Mouse (Mus musculus): ENCODE measurements at regions not wholly inside any gene's neighbourhood (a gene's known extent, or its start where the extent isn't known, plus 50 kb on each side); places are given as distances from the start of the nearest gene placed in this dataset.
"Not testable (repeated sequence)": the region's sequence is repeated elsewhere in the genome, so short reads cannot be mapped to it uniquely, and the experiment has no call there.

DNA sequence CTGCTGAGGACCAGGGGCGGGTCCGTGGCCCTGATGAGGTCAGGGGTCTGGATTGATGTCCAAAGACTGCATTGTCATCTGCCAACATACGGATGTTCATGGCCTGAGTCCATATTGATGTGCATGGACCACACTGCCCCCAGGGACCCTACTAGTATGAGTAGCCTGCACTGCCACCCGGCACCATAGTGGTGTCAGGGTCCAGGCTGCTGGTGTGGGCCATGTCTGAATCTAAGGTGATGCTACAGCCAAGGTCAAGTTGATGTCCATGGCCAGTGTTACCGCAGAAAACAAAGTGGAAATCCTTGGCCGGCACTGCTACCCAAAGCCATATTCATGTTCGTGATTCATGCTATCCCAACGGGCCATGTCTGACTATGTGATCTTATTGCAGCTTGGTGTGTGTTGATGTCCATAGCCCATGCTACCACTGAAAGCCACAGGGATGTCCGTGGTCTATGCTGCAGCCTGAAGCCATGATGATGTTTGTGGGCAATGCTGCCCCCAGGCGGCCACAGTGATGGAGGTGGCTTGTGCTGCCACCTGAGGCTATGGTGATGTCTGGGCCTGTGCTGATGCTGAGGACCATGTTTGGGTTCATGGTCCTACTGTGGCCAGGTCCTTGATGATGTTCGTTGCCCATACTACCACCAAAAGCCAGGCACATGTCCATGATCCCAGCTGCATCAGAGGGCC lies 130.5 kb downstream of the Iqub start:
- DNase-seq, result no peak

DNA sequence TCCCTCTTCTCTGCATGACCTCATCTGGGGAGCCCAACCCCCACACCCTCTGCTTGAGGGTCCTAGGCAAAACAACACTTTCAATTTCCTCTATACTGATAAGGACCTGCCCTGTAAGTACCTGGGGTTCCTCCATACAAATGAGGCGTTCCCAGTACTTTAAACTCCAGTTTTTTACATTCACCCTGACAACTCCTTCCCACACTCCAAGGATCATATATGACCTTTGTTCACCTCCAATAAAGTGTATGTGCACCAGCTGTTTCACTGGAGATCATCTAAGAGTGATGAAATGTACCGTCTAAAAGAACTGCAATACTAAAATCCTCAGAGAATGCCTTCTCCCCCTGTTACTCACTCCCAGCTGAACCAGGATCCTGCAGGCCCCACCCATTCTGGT lies 135.0 kb downstream of the Iqub start:
- DNase-seq, result no peak

DNA sequence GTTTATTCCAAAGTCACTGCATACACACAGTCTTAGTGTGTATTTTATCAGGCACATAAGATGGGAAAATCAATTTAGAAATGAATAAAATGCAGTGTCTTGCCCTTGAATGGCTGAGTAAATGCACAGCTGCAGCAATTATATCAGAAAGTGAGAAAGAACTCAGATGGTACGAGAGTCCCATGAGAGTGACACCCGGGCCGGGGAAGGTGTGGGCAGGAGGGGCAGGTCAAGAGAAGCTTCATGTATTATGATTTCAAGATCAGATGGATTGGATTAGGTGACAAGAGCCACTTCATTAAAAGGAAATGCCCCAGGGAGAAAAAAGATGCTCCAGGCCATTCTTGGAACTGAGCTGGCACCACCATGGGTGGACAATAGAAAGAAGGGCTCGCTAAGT lies 138.1 kb downstream of the Iqub start:
- DNase-seq, result no peak

DNA sequence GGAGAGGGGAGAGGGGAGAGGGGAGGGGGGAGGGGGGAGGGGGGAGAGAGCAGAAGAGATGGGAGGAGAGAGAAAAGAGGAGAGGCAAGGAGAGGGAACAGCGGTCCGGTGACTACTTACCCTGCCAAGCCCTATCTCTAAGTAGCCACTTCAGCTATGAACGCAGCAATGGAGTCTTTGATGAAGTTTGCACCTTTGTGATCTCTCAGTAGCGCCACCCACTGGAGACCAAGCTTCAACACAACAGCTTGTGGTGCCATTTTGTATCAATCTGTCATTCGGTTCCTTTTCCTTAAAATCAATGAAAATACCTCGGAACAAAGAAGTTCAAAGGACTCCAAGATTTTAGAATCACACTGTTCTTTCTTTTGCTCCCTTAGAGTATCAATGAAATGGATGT lies 141.7 kb downstream of the Iqub start:
- no peak for DNase-seq

DNA sequence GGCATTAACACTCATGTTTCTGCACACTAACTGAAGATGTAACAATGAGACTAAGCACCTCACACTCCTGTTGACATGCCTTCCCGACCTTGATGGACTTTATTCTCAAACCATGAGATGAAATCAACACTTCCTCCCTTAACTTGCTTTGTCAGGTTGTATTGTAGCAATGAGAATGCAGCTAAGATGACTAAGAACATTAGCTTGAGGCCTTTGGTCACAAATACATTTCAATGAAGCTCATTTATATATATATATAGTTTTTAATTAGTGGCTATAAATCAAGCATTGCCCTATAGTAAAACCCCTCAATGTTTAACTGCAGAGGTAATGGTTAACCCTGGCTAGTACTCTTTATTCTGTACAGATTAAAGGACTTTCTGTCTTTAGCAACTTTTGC lies 143.2 kb downstream of the Iqub start:
- DNase-seq, result no peak

DNA sequence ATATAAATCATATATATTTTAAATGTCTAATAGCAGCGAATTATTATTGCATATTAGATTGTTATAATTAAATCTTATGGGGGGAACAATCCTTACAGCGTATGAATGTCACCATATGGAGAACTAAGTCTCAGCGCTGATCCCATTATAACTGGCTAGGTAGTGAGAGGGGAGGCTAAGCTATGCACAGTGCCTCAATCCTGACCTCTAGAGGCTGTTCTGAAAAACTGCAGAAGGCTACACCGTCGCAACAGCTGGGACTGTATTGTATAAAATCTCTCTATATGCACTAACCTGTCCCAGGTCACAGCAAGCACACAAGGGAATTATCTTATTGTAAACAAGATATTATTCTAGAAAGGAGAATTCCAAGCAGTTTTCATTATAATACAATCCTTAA lies 164.0 kb downstream of the Iqub start:
- peak; percentile 3 to 13 for DNase-seq

DNA sequence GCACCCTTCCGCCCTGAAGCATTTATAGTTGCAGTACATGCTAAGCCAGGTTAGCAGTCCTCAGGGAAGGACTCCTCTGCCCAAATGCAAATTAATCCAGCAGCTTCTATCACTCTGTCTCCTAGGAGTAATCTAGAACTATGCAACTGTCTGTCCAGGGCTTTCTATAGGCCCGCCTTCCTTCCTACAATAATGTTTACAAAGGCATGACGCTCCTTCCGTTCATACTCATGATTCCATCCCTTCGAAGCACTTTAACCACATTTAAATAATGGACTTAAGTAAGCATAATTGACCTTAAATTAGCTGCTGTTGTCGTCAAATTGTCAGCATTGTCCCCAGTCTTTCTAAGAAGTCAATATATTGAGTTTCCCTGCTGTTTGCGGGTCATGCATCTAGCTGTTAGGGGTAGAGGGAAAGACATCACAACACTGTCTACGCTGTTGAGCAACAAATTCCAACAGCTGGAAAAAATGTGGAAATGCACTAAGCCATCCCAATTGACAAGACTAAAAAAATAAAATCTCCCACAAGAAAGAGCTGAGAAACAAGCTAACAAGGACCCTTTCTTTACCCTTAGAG lies 166.3 kb downstream of the Iqub start:
- DNase-seq, result no peak

DNA sequence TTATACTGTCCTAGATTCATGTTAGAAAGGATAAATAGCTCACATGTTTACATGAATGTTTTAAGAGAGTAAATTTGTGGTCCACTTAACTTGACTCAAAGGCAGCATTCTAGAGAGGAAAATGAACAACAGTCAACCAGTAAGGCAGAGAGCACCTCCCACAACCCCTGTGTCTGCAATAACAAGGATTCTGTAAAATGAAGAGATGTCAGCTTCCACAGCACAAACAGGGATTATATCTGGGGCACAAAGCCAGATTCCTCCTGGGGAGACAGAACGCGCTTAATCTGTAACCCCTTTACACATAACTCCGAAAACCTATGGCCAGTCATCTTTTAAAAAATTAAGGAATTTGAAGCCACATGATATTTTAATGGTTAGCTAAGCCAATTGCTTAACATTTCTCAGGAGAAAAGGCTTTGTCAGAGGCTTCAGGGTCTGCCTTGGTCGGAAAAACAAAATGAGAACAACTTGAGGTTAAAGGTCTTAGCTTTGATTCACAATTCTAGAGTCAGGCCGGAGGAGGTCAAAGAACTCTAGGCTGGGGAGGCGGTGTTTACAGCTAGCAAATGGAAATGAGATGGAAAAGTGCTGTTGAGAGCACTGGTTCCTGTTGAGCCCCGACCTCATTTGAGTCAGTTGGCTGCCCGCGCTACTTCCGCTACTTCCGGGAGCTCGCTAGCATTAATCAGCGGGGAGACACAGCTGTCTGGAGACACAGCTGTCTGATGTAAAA lies 167.0 kb downstream of the Iqub start:
- peak; percentile 7 for DNase-seq

DNA sequence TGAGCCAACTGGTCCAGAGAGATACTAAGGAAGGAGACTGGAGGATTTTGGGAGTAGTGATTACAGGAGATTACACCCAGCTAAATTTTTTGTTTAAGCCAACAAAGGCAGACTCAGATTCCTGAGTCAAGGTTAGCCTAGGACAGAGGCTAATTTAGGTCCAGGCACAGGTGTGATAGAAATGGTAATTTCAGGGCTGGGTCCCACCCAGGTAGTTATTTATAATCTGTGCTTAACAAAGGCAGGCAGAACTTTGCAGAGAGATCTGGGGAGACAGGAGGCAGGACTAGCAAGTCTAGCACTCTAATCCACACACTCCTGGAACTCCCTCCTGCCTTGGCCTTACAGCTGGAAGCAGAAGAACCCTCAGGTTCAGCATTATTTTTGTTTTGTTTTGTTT lies 172.4 kb downstream of the Iqub start:
- DNase-seq, result no peak

DNA sequence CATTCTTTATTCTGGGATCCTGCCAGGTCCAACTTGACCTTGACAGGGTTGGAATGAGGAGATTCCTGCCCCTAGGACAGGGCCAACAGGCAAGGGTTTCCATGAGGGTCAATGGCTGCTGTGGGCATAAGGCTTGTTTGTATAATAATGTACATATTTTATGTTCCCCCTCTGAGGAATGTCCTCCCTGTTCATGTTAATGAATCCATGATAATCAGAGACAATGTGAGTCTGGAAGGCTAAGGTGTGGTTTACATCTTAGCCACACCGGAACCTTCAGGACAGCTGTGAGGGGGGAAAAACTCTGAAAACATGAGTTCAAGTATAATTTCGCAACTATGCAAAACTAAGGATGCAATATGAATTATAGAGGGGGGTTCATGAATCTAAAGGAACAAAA lies 172.8 kb downstream of the Iqub start:
- no peak for DNase-seq

DNA sequence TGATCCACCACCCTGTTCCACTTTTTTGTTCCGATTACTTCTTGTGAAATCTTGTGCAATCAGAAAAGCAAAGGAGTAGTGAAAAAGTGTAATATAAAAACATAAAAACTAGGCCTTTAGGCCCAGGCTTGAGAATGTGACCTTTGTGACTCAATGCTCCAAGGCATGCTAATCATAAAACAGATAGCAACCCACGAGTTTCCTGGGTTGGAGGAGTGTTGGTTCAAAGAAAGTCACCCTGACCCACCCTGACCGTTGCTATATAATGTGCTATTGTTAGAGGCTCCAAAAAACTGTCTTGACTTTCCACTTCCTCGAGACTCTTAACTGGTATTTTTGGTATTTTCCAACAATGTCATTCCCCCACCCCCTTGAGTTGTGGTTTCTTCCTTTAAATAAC lies 172.2 kb upstream of the Slc13a1 start:
- not testable (repeated sequence) for DNase-seq

DNA sequence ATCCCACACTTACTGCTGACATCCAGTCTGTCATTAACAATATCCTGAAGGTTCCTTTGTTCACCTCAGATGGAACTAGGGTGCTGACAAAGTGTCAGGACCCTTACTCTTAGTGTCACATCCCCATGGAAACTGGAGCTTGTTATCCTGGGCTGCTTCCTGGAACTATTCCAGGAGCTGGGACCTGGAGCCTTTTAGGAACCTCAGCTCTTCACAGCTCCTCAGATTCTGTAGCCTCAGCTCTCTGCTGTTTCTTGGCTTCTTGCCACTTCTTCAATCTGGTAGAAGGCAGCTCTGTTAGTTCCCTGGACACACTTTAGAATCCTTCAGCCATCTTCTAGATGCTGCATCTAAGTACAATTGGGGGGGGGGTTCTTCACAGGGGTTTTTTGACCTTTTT lies 157.3 kb upstream of the Slc13a1 start:
- no peak for DNase-seq

DNA sequence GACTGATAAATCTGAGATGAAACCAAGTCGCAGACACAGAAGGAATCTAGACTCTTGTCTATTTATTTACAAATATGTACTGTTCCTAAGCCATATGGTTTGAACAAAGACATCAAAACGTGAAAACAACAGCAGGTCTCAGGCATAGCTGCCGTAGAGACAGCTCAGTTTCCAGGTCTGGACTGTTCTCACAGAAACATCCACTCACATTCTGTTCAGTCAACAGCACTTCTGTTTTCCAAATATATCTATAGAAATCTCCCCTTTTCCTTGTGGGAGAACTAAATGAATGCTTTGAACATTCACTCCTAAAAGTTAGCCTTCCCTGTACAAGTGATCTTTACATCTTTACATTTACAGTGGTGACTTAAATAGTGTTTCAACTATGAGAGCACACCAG lies 156.8 kb upstream of the Slc13a1 start:
- DNase-seq, result no peak

DNA sequence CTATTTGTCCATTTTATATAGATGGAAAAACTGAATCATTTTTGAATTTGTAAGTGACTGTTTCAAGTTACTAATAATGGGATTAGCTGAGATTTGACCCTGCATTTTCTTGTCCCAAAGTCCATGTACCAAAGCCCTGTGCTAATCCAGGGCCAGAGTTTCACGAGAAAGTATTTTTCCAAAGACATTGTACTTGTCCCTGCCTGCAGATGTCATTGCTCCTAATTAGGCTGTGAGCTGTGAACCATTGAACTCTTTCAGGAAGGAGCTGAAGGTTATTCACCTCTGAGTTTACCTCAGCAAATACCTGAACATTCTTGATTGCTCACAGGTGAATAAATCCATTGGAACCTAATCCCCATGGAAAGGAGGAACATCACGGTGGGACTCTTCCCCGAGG lies 154.5 kb upstream of the Slc13a1 start:
- DNase-seq, result no peak

DNA sequence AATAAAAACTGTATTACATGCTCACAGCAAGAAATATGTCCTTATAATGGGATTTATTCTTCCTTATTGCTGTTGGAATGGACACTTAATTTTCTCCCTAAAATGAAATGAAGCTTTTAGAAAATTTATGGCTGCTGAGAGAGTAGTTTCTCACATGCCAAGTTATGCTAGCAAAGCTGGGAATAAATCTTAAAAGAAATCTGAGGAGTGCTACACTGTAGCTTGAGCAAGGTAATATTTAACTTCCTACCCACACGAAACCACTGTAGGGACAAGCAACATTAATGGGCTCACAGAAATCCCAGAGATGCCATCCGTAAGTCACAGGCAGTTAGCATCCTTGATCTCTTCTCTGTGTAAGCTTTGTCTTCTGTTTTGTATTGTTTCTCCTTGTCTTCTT lies 151.0 kb upstream of the Slc13a1 start:
- DNase-seq, result no peak

DNA sequence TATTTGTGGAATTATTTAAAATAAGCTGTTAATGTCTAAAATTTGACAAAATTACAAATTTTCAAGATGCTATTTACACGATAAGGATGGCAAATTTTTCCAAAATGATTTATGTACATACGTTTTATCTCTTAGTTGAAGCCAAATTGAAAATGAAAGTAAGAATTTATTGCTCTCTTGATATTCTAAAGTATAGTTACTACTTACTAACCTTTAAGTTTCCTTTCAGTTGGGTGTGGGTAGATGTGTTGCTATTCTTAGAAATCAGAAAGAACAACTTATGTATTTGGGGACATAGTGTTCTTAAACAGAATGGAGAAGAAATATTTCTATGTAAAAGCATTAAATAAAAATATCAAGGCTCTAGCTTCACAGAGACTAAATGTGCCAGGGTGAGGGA lies 142.8 kb upstream of the Slc13a1 start:
- DNase-seq, result no peak

DNA sequence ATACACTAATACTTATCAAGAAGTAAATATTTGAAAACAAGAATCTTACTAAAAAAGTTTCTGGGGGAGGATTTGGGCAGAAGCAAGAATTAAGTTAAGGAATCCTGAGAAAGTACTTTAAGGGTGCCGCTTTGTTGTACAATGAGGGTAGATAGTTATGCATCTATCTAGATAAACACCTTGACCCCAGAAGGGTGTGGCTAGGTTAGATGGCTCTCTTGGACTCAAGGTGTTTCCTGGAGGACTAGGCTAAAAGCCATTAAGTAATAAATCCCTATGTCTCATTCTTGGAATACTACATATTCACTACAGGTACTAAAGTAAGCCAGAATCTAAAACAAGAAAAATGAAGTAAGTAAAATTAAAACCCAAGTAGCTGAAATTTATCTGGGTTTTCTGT lies 141.9 kb upstream of the Slc13a1 start:
- no peak for DNase-seq

DNA sequence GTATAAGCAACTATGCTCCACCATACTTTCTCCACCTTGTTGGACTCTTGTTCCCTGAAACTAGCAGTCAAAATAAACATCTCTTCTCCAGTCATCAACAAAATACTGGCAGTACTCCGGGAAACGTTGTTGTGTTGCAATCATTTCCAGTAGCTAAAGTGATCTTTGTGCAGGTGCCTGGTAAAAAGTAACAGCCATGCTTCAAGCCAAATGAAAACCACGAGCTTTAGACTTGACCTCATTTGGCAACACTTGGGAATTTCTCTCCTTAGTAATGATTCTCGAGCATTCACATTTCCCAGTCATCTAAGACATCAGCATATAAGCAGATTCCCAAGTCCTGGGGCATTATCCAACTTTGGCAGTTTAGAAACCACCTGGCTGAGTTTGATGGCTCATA lies 133.8 kb upstream of the Slc13a1 start:
- DNase-seq, result no peak

DNA sequence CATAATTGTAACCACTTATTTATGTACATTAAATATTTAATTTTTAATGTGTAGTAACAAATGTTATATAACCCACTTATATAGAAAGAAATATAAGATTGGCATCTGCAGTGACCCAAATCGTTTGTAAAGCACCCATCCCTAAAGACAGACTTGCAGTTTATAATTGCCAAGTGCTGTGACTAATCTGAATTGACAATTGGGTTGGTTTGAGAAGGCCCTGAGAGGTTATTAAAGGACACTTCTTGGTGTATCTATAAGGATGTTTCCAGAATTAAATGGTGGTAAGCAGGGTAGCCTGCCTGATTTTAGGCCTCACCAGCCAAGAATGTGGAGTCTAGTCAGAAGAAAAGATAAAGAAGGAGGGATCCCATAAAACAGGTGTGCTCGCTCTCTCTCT lies 133.3 kb upstream of the Slc13a1 start:
- DNase-seq, result no peak

DNA sequence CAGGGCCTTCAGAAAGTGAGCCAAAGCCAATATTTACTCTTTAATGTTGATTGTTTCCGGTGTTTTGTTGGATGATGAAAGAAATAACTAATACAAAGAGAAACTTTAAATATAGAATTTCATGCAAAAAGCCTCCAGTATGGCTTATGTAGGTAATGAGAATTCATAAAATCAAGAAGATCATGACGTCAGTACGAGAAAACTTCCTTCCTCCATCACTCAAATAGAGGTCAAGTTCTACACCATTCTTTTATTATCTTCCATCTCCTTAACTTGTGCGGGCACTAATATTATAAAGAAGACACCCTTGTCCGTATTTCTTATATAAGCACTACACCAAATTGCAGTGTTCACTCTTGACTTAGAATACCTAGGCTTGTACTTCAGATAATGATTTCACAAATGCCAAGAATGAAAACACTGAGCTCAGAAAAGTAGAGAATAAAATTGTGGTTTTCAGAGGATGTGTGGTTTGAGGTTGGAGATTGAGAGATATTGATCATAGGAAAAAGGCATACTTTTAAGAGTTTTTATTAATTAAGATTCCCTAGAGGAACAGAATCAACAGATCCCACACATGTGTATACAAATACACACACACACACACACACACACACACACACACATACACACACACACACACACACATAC lies 130.8 kb upstream of the Slc13a1 start:
- DNase-seq, result no peak

DNA sequence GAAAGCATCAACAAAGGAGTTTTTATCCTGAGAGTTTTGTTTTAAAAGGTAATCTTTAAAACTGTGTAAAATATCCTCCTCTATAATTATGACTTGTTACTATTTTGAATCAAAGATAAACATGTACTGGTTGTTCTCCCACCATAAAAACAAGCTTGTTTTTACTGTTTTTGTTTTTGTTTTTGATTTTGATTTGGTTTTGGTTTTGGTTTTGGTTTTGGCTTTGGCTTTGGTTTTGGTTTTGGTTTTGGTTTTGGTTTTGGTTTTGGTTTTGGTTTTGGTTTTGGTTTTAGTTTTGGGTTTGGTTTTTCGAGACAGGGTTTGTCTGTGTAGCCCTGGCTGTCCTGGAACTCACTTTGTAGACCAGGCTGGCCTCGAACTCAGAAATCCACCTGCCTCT lies 120.9 kb upstream of the Slc13a1 start:
- not testable (repeated sequence) for DNase-seq

DNA sequence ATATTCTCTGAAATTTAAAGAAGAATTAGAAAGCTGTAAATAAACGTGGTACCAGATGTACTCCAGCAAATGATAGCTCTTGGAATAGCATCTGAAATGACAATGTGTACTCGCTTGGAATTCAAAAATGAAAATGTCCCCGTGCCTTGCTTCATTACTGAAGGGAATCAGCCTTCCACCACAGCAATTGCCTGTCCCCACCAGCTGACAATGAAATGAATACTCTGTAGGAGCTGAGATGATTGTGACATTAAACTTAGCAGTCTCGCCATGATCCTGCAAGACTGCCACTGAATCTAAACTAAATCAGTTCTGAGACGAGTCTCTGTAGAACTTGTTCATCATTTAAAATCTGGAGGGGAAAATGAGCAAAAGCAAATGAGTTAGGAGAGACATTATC lies 104.9 kb upstream of the Slc13a1 start:
- DNase-seq, result no peak

DNA sequence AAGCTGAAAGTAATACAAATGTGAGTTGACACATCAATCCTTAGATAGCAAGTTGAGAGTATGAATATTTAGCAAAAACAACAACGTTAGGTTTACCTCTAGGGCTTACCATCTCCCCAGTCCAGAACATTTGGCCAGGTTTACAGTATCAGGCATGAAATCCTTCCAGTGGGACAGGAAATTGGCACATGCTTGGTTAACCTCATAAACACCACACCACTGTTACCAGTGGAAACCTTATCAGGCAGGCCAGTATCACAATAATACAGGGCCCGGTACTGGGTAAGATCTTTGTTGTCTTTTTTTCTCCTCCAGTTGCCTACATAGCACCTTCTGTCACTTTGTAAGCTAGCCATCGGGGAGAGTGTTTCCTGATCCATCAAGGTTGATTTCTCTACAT lies 101.7 kb upstream of the Slc13a1 start:
- DNase-seq, result no peak

DNA sequence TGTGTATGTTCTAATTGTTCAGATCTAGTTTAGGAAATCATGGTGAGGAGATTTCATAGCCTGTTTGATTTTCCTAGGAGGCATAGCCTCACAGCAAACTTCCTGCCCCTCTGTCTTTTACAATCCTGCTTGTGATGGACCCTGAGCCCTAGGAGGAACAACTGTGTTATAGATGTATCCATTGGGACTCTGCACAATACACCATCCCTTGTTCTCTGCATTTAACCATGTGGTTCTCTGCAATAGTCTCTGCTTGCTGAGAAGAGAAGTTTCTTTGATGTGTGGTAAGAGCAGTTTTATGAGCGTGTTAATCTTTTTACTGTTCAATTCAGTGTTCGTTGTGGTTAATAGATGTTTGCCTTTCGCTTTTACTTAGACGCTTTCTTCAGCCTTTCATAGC lies 95.9 kb upstream of the Slc13a1 start:
- DNase-seq, result no peak
